Mouse (Mus musculus): ENCODE data around the gene Ppm1e. TPM values are rescaled to one million over a fixed set of nuclear protein-coding genes. Genes with fewer than 3 reads are reported as not detected.

Ppm1e gene
- total RNA-seq, 2 experiments from 2014 or later: 1.4 to 3.4 TPM

GRCm38 (mm10) chr11:87259792-87260191 is 99.0 kb downstream of the Ppm1e start:
- no peak for ATAC-seq (replicated peaks; ENCODE audit: low FRiP score, poor library complexity, severe bottlenecking)

DNA sequence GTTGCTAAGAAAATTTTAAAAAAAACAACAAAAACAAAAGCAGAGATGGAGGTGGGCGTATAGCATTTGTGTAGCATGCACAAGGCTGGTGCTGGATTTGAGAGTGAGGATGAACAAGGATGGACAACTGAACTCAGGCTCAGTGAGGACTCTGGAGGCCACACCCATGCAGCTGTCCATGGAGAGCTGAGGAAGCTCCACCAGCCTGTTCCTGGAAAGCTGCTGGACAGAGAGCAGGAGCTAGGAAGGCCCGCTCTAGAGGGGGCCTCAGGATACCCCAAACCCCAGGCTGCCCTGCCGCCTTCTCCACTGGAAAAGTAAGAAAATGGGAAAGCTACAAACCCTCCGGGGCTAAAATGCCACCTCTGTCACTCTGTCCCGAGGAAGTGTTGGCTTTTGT is 101.5 kb downstream of the Ppm1e start:
- no peak for ATAC-seq (replicated peaks; ENCODE audit: low FRiP score, poor library complexity, severe bottlenecking)

- no peak for ATAC-seq (replicated peaks; ENCODE audit: low FRiP score, poor library complexity, severe bottlenecking)
Observed at GRCm38 (mm10) chr11:87254149-87254548, 104.7 kb downstream of the Ppm1e start.

DNA sequence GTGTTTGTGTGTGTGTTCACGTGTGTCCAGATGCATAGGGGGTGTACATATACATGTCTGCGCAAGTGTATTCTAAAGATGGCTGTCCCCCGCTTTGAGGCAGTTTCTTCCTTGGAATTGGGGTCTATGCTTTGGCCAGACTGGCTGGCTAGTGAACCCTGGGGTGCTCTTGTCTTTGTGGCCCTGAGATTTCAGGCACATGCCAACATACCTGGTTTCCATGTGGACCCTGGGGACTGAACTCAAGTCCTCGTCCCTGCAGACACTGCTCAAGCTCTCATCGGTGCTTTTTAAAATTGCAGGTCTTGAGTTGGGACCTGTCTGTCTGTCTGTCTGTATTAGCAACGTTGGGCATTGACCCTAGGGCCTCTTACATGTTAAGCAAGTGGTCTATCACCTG is 105.5 kb downstream of the Ppm1e start:
- ATAC-seq (replicated peaks; ENCODE audit: low FRiP score, poor library complexity, severe bottlenecking): no peak

- no peak for ATAC-seq (replicated peaks; ENCODE audit: low FRiP score, poor library complexity, severe bottlenecking)
Observed at GRCm38 (mm10) chr11:87250132-87250531, 108.7 kb downstream of the Ppm1e start.

DNA sequence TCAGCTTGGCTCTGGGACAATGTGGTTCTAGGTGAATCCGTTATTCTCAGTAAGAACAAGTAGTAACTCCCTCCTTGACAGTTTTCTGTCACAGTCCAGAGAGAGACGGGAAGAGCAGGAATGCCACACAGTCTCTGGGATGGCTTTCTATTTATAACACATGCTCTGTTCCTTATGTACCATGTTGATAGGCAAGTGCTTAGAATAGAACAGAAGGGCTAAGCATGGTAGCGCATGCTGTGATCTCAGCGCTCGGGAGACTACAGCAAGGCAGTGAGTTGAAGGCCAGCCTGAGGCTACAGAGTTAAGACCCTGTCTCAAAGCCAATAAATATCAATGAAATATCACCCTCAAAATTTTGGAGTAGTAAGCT is 111.3 kb downstream of the Ppm1e start:
- ATAC-seq (replicated peaks; ENCODE audit: low FRiP score, poor library complexity, severe bottlenecking): no peak

DNA sequence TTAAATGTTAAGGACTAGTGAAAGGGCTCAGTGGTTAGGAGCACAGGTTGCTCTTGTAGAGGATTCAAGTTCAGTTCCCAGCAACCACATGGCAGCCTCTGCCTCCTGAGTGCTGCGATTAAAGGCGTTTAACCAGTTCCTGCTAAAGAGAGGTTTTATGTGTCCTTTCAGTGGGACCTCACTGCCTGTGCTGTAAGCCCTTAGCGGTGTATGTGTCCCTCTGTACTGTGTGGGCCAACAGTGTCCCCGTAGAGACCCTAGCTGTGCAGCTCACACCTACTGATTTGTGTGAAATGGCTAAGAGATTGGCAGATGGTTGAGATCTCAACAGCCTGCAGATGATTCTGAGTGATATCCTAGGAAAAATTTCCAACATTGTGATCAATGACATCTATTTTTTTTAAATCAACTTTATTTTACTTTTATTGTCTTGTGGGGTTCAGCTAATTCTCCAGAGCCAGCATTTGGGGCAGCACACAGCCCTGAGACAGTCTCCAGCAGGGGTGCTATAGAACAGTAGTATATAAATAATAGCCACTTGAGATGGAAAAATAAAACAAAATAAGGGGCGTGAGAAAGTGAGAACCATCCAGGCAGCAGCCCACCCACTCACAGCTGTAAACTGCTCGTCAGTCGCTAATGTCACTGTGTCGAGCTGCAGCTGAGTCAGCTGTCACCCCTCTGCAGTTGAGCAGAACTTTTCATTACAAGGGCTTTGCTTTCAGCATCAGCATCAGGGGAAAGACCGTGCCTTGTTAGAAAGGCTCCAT is 111.9 kb downstream of the Ppm1e start:
- ATAC-seq (replicated peaks; ENCODE audit: low FRiP score, poor library complexity, severe bottlenecking): no peak

- ATAC-seq (replicated peaks; ENCODE audit: low FRiP score, poor library complexity, severe bottlenecking): no peak
Observed at GRCm38 (mm10) chr11:87246107-87246651, 112.6 kb downstream of the Ppm1e start.

GRCm38 (mm10) chr11:87245171-87245840 is 113.5 kb downstream of the Ppm1e start:
- no peak for ATAC-seq (replicated peaks; ENCODE audit: low FRiP score, poor library complexity, severe bottlenecking)

DNA sequence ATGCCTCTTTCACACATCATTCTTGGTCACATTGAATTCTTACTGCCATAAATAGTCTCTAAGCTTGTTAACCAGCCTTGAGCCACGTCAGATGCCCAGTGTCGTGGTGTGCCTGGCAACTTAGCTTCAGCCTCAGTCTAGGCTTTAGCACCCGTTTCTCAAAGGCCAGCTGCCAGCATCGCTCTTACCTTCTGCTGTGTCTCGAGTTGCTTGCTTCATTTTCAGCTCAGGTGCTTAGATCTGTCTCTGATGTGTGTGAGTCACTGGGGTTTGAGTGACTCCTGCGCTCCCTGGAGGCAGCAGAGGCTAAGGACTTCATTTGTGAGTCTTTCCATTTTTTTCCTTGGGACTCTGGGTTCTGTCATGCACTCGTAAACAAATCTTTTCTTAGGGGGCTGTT is 117.6 kb downstream of the Ppm1e start:
- no peak for ATAC-seq (replicated peaks; ENCODE audit: low FRiP score, poor library complexity, severe bottlenecking)

GRCm38 (mm10) chr11:87240833-87241215 is 118.0 kb downstream of the Ppm1e start:
- ATAC-seq (replicated peaks; ENCODE audit: low FRiP score, poor library complexity, severe bottlenecking): no peak

DNA sequence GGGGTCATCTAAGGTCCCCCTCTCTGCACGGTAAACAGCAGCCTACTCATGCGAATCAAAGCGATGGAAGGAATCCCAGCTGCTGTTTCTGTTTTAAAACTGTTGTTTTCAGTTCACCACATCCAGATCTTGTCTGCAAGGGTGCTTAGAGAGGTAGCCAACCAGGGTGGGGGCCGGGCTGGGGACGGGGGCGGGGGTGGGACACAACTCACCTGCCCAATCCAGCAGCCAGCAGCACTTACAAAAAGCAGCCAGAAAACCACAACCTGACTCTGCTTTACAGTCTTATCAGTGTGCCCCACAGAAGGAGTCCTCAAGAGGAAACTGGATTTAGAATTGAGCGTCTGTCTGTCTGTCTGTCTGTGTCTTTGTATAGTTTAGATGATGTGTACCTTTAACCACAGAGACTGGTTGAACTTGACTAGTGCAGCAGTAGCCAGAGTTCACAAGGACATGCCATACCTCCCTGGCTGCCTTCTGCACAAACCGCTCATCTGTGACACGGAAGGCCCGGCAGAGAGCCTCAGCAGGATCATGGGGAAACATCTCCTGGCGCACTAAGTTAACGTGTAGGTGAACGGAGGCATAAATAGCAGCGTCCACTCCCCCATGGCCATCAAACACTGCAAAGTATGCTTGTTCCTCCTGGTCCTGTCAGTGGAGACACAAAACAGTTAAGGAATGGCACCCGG is 118.5 kb downstream of the Ppm1e start:
- ATAC-seq (replicated peaks; ENCODE audit: low FRiP score, poor library complexity, severe bottlenecking): no peak

- ATAC-seq (replicated peaks; ENCODE audit: low FRiP score, poor library complexity, severe bottlenecking): no peak
Observed at GRCm38 (mm10) chr11:87238891-87239530, 119.8 kb downstream of the Ppm1e start.

- no peak for ATAC-seq (replicated peaks; ENCODE audit: low FRiP score, poor library complexity, severe bottlenecking)
Observed at GRCm38 (mm10) chr11:87235486-87235872, 123.3 kb downstream of the Ppm1e start.

GRCm38 (mm10) chr11:87234743-87235485 is 123.9 kb downstream of the Ppm1e start:
- ATAC-seq (replicated peaks; ENCODE audit: low FRiP score, poor library complexity, severe bottlenecking): no peak

GRCm38 (mm10) chr11:87233377-87233776 is 125.4 kb downstream of the Ppm1e start:
- no peak for ATAC-seq (replicated peaks; ENCODE audit: low FRiP score, poor library complexity, severe bottlenecking)

DNA sequence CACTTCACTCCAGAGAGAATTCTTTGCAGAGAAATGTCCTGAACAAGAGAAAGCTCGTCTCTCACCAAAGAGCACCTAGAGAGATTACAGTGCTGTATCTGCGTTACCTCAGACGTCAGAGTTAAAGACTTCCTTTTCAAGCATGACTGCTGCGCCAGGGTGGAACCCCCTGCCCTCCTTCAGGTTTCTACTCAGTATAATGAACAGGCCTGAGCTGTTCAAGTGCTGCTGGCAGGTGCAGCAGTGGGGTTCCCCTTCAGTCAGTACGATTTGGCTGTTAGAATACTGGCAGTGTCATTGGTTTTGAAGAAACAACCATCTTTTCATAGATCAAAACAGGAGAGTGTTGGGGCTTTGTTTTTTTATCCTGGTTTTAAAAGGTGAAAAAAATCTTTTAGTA is 131.8 kb downstream of the Ppm1e start:
- no peak for ATAC-seq (replicated peaks; ENCODE audit: low FRiP score, poor library complexity, severe bottlenecking)

GRCm38 (mm10) chr11:87222686-87223085 is 136.1 kb downstream of the Ppm1e start:
- ATAC-seq (replicated peaks; ENCODE audit: low FRiP score, poor library complexity, severe bottlenecking): no peak

GRCm38 (mm10) chr11:87212313-87212712 is 146.5 kb downstream of the Ppm1e start:
- ATAC-seq (replicated peaks; ENCODE audit: low FRiP score, poor library complexity, severe bottlenecking): no peak

Measured in erythroid progenitor cell, adult 5-6 weeks (primary cell).